Mouse (Mus musculus) neural tube, embryonic 14.5 days (tissue): ENCODE data around the gene 5330417C22Rik. TPM values are rescaled to one million over a fixed set of nuclear protein-coding genes. Genes with fewer than 3 reads are reported as not detected.
"Not testable (repeated sequence)": the region's sequence is repeated elsewhere in the genome, so short reads cannot be mapped to it uniquely, and the experiment has no call there.

Source experiments
- ATAC-seq: fragments of 200-750 bp; cut with Nextera tagmentation; 2 replicates; pipeline ENCODE4 v1.8.0; 2017; ENCODE audit warnings: low read depth, mild to moderate bottlenecking, moderate TSS enrichment, moderate library complexity
- H3K27ac ChIP-seq: fragments of 300-500 bp; sonication (generic); 2 replicates; pipeline ENCODE4 v1.5.1; 2014; ENCODE audit warnings: low read depth, mild to moderate bottlenecking, control low read depth, low read length, moderate library complexity, mixed read lengths
- H3K27me3 ChIP-seq: fragments of 300-500 bp; sonication (generic); 2 replicates; pipeline ENCODE4 v1.6.1; 2014; ENCODE audit warnings: low read length; ENCODE audit not compliant: control insufficient read depth, insufficient read depth
- H3K36me3 ChIP-seq: fragments of 300-500 bp; sonication (generic); 2 replicates; pipeline ENCODE4 v1.6.1; 2014; ENCODE audit warnings: low read length, mixed read lengths; ENCODE audit not compliant: control insufficient read depth, insufficient read depth
- H3K4me1 ChIP-seq: fragments of 300-500 bp; sonication (generic); 2 replicates; pipeline ENCODE4 v1.6.1; 2014; ENCODE audit warnings: low read length; ENCODE audit not compliant: control insufficient read depth, insufficient read depth
- H3K4me2 ChIP-seq: fragments of 300-500 bp; sonication (generic); 2 replicates; pipeline ENCODE4 v1.6.1; 2014; ENCODE audit warnings: mild to moderate bottlenecking, low read depth, low read length, control low read depth
- H3K4me3 ChIP-seq: fragments of 300-500 bp; sonication (generic); 2 replicates; pipeline ENCODE4 v1.5.1; 2014; ENCODE audit warnings: low read depth, low read length, control low read depth, mixed read lengths
- H3K9ac ChIP-seq: fragments of 300-500 bp; sonication (generic); replicated peaks from 2 replicates; pipeline ENCODE4 v1.6.1; 2014; ENCODE audit warnings: low read depth, mild to moderate bottlenecking, control low read depth, low read length, mixed read lengths
- H3K9me3 ChIP-seq: fragments of 300-500 bp; sonication (generic); 2 replicates; pipeline ENCODE4 v1.6.1; 2016; ENCODE audit warnings: low read length; ENCODE audit not compliant: control insufficient read depth
- WGBS: fragments of 180-500 bp; shearing (Covaris S2); extraction: QIAGEN DNeasy Blood & Tissue Kit; methylation state at CpG from one replicate; pipeline ENCODE4 v1.1.7; 2014; 5-methylcytosine and 5-hydroxymethylcytosine counted together
- polyA plus RNA-seq: library from polyadenylated mRNA; unstranded; fragments of >200 nt; fragmentation: Nextera tagmentation; extraction: Ambion mirVana; gene quantifications from 2 replicates; pipeline ENCODE4 v1.2.1, GENCODE M21; 2014

The 5330417C22Rik gene
- polyA plus RNA-seq, 1 experiment from 2014 or later: 22.1 TPM

GRCm38 (mm10) chr3:108510156-108510555, 26.2 kb downstream of the 5330417C22Rik start:
- no peak for ATAC-seq
- Histone ChIP-seq H3K4me2 (no peak overlapping the region), H3K27ac (no peak overlapping the region), H3K27me3 (no peaks in the 10 kb centered on the region), H3K9me3 (no peaks in the 10 kb centered on the region), H3K4me1 (peaks cover 12% of the 10 kb centered on the region), H3K4me3 (no peak overlapping the region), H3K9ac (no peak overlapping the region), H3K36me3 (no peaks in the 10 kb centered on the region)
- 8% methylated on average over 2 of the region's 2 CpGs for WGBS

- H3K27ac ChIP-seq: no peak overlapping the region
- H3K9ac ChIP-seq: no peak overlapping the region
- no peaks in the 10 kb centered on the region for H3K27me3 ChIP-seq
- 0 out of 2 replicates have a peak, but pooled peaks have one; percentile 44 for ATAC-seq
- H3K36me3 ChIP-seq: no peaks in the 10 kb centered on the region
- H3K4me3 ChIP-seq: no peak overlapping the region
- WGBS: 52% methylated on average over 4 of the region's 4 CpGs
- H3K9me3 ChIP-seq: no peaks in the 10 kb centered on the region
- H3K4me2 ChIP-seq: no peak overlapping the region
- H3K4me1 ChIP-seq: peaks cover 12% of the 10 kb centered on the region
Measured at GRCm38 (mm10) chr3:108508745-108509474, 27.4 kb downstream of the 5330417C22Rik start.

DNA sequence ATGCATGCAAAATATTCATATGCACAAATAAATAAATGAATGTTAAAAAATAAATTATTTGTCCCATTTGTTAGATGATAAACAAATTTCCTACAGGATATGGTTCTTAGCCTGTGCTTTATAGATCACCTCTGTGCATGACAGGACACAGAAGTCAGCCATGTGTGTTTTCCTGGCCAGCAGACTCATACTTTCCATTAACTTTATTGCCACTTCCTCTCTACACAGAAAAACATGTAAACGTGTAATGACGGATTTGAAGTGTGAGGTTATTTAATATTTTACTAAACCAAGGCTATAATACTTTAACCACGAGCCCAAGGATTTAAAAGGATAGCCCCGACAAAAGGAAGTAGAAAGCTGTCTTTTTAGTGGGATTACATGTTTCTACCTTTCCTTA, 32.4 kb downstream of the 5330417C22Rik start:
- Histone ChIP-seq H3K36me3 (no peaks in the 10 kb centered on the region), H3K4me3 (no peak overlapping the region), H3K9me3 (no peaks in the 10 kb centered on the region), H3K27me3 (no peaks in the 10 kb centered on the region), H3K27ac (no peak overlapping the region), H3K4me1 (no peaks in the 10 kb centered on the region), H3K9ac (no peak overlapping the region), H3K4me2 (no peak overlapping the region)
- WGBS: 87% methylated on average over 4 of the region's 4 CpGs
- ATAC-seq: no peak

DNA sequence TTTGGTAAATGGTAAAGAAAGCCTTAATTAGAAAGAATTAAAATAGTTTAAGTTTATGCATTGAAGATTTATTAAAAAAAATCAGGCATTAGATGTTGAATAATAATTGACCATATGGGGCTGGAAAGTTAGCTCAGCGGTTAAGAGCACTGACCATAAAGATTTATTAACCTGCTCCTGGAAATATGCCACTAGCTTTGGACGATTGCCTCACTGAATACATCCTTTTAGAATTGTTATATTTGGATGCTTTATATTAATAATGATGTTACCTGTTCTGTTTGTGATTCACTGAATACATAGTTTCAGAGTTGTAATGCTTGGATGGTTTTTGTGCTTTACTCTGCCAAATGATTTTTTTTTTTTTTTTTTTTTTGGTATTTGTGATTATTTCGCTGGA, 34.9 kb downstream of the 5330417C22Rik start:
- not testable (repeated sequence) for H3K27me3 ChIP-seq, H3K4me3 ChIP-seq, H3K27ac ChIP-seq, H3K4me1 ChIP-seq, H3K9me3 ChIP-seq, H3K36me3 ChIP-seq, H3K9ac ChIP-seq, ATAC-seq, H3K4me2 ChIP-seq
- WGBS: 61% methylated on average over 3 of the region's 3 CpGs

DNA sequence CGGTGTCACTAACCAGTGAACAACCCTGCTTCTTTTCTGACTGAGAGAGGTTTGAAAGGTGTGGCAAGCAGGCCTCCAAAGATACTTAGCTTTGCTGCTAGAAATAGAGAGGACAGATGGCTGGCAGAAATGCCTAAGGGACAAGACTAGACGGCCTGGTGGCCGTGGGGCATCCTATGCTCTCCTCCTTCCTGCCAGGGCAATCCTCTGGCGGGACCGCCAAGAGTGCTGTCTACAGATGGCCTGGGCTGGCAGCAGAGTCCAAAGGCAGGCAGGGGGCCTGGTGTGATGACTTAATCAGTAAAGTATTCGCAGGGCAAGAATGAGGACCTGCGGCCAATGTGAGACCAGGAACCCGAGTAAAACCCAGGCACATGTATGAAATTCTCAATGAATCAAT, 36.5 kb downstream of the 5330417C22Rik start:
- 64% methylated on average over 8 of the region's 8 CpGs for WGBS
- Histone ChIP-seq H3K4me2 (no peak overlapping the region), H3K4me1 (peaks cover 8% of the 10 kb centered on the region; the same call in 1 of the 2 replicates), H3K36me3 (no peaks in the 10 kb centered on the region), H3K9ac (no peak overlapping the region), H3K9me3 (no peaks in the 10 kb centered on the region), H3K27me3 (no peaks in the 10 kb centered on the region), H3K4me3 (no peak overlapping the region), H3K27ac (no peak overlapping the region)
- ATAC-seq: no peak

DNA sequence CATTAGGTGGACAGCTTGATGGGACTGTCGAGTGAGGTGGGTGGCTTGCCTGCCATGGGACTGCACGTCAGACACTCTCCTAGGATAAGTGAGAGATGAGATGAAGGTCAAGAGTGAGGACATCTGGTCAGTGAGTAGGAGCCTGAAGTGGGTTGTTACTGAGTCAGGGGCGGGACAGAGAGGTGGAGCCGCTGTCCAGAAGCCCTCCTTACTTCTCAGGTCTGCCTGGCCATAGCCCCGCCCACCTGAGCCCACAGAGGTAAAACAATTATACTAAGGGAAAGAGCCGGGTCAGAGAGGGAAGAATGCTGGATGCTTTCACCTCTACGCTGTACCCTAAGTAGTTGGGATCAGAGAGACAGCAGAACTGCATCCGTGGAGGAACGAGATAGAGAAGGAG, 38.7 kb downstream of the 5330417C22Rik start:
- Histone ChIP-seq H3K4me3 (no peak overlapping the region), H3K27ac (no peak overlapping the region), H3K9ac (no peak overlapping the region), H3K36me3 (no peaks in the 10 kb centered on the region), H3K4me1 (peaks cover 8% of the 10 kb centered on the region; the same call in 1 of the 2 replicates), H3K27me3 (no peaks in the 10 kb centered on the region), H3K9me3 (no peaks in the 10 kb centered on the region), H3K4me2 (no peak overlapping the region)
- ATAC-seq: no peak
- WGBS: 35% methylated on average over 9 of the region's 9 CpGs

DNA sequence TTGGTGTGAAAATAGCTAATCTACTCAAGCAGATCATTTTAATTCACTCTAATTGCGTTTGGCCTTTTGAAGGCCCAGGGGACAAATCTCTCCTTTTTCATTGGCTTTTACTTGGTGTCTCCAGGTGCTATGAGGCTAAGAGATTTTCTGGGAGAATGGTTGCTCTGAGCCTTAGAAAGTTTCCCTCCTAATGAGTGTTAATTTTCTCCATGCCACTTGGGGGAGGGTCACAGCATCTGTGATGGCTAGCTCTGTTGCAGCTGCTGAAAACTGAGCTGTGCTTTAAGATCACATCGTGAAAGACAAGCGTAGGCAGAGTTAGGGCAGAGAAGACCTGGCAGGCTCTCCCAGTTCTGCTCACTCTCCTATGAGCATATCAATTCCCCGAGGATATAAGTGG, 40.9 kb downstream of the 5330417C22Rik start:
- Histone ChIP-seq H3K27me3 (no peaks in the 10 kb centered on the region), H3K9me3 (no peaks in the 10 kb centered on the region), H3K27ac (no peak overlapping the region), H3K4me1 (peaks cover 8% of the 10 kb centered on the region; the same call in 1 of the 2 replicates), H3K9ac (no peak overlapping the region), H3K36me3 (no peaks in the 10 kb centered on the region), H3K4me3 (no peak overlapping the region), H3K4me2 (no peak overlapping the region)
- WGBS: 31% methylated on average over 4 of the region's 4 CpGs
- ATAC-seq: 0 out of 2 replicates have a peak, but pooled peaks have one; percentile 22

- no peak overlapping the region for H3K27ac ChIP-seq
- no peaks in the 10 kb centered on the region for H3K36me3 ChIP-seq
- H3K9me3 ChIP-seq: no peaks in the 10 kb centered on the region
- H3K27me3 ChIP-seq: no peaks in the 10 kb centered on the region
- peaks cover 8% of the 10 kb centered on the region; the same call in 1 of the 2 replicates for H3K4me1 ChIP-seq
- H3K9ac ChIP-seq: no peak overlapping the region
- WGBS: 60% methylated on average over 9 of the region's 9 CpGs
- no peak for ATAC-seq
- H3K4me2 ChIP-seq: no peak overlapping the region
- H3K4me3 ChIP-seq: no peak overlapping the region
Measured at GRCm38 (mm10) chr3:108494861-108495474, 41.4 kb downstream of the 5330417C22Rik start.

DNA sequence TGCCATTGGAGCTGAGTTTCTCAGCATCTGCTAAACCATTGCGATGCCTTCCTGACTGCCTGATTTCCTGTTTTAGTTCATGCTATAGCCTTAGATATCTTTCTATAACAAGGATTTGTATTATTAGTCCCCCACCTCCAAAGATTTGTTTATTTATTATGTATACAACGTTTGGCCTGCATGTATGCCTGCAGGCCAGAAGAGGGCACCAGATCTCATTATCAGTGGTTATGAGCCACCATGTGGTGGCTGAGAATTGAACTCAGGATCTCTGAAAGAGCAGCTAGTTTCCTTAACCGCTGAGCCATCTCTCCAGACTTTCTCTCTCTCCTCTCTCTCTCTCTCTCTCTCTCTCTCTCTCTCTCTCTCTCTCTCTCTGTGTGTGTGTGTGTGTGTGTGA, 46.4 kb downstream of the 5330417C22Rik start:
- WGBS: 46% methylated on average over 3 of the region's 3 CpGs
- Histone ChIP-seq H3K36me3 (no peaks in the 10 kb centered on the region), H3K4me2 (no peak overlapping the region), H3K4me1 (no peaks in the 10 kb centered on the region; the same call in 1 of the 2 replicates), H3K4me3 (no peak overlapping the region), H3K27ac (no peak overlapping the region), H3K27me3 (no peaks in the 10 kb centered on the region), H3K9me3 (no peaks in the 10 kb centered on the region), H3K9ac (no peak overlapping the region)
- no peak for ATAC-seq
